Mouse (Mus musculus) hindbrain, embryonic 11.5 days (tissue): ENCODE results near the gene Apold1. TPM values are rescaled to one million over a fixed set of nuclear protein-coding genes. Genes with fewer than 3 reads are reported as not detected.
A peak's percentile ranks its signal among the peaks of the same experiment; 100 is the strongest.

Experiments
- ATAC-seq: fragments of 200-750 bp; cut with Nextera tagmentation; 2 replicates; pipeline ENCODE4 v1.8.0; 2017; ENCODE audit warnings: mild to moderate bottlenecking, moderate TSS enrichment, moderate library complexity; ENCODE audit not compliant: low FRiP score
- DNase-seq: peaks from one replicate; pipeline ENCODE4 v3.0.0-alpha.2; 2015; ENCODE audit warnings: low spot score
- H3K27ac ChIP-seq: fragments of 300-500 bp; sonication (generic); 2 replicates; pipeline ENCODE4 v1.5.1; 2014; ENCODE audit warnings: mild to moderate bottlenecking, low read depth, low read length
- H3K27me3 ChIP-seq: fragments of 300-500 bp; sonication (generic); 2 replicates; pipeline ENCODE4 v1.6.1; 2014; ENCODE audit warnings: mild to moderate bottlenecking, low read length, moderate library complexity, mixed read lengths; ENCODE audit not compliant: control insufficient read depth, insufficient read depth
- H3K36me3 ChIP-seq: fragments of 300-500 bp; sonication (generic); 2 replicates; pipeline ENCODE4 v1.6.1; 2014; ENCODE audit warnings: mild to moderate bottlenecking, low read length, moderate library complexity, mixed read lengths; ENCODE audit not compliant: control insufficient read depth, insufficient read depth
- H3K4me1 ChIP-seq: fragments of 300-500 bp; sonication (generic); replicated peaks from 2 replicates; pipeline ENCODE4 v1.6.1; 2014; ENCODE audit warnings: low read length, mixed read lengths; ENCODE audit not compliant: control insufficient read depth, insufficient read depth
- H3K4me2 ChIP-seq: fragments of 300-500 bp; sonication (generic); replicated peaks from 2 replicates; pipeline ENCODE4 v1.6.1; 2014; ENCODE audit warnings: mild to moderate bottlenecking, low read depth, low read length
- H3K4me3 ChIP-seq: fragments of 300-500 bp; sonication (generic); 2 replicates; pipeline ENCODE4 v1.5.1; 2014; ENCODE audit warnings: low read depth, low read length
- H3K9ac ChIP-seq: fragments of 300-500 bp; sonication (generic); 2 replicates; pipeline ENCODE4 v1.6.1; 2014; ENCODE audit warnings: low read depth, low read length
- H3K9me3 ChIP-seq: fragments of 300-500 bp; sonication (generic); 2 replicates; pipeline ENCODE4 v1.6.1; 2016; ENCODE audit warnings: low read length; ENCODE audit not compliant: control insufficient read depth
- WGBS: fragments of 180-500 bp; shearing (Covaris S2); extraction: QIAGEN DNeasy Blood & Tissue Kit; methylation state at CpG from one replicate; pipeline ENCODE4 v1.1.7; 2014; 5-methylcytosine and 5-hydroxymethylcytosine counted together
- polyA plus RNA-seq: library from polyadenylated mRNA; unstranded; fragments of >200 nt; fragmentation: Nextera tagmentation; extraction: Ambion mirVana; gene quantifications from 2 replicates; pipeline ENCODE4 v1.2.1, GENCODE M21; 2014

Apold1 gene
- polyA plus RNA-seq, 1 experiment from 2014 or later: 3.7 TPM

- ATAC-seq: no peak; the same call in 1 of the 2 replicates
- no peak overlapping the region for H3K4me2 ChIP-seq
- WGBS: 49% methylated on average over 13 of the region's 13 CpGs
- no peak overlapping the region for H3K27ac ChIP-seq
- peak; percentile 76 for DNase-seq
- H3K9ac ChIP-seq: no peak overlapping the region
- no peaks in the 10 kb centered on the region for H3K27me3 ChIP-seq
- H3K4me3 ChIP-seq: no peak overlapping the region
- no peaks in the 10 kb centered on the region for H3K4me1 ChIP-seq
- no peaks in the 10 kb centered on the region for H3K9me3 ChIP-seq
- no peaks in the 10 kb centered on the region for H3K36me3 ChIP-seq
Observed at GRCm38 (mm10) chr6:134947311-134948087, 34.0 kb upstream of the Apold1 start.

- 73% methylated on average over 11 of the region's 11 CpGs for WGBS
- Histone ChIP-seq H3K36me3 (no peaks in the 10 kb centered on the region), H3K4me2 (no peak overlapping the region), H3K4me1 (no peaks in the 10 kb centered on the region), H3K27me3 (no peaks in the 10 kb centered on the region), H3K4me3 (no peak overlapping the region), H3K27ac (no peak overlapping the region), H3K9me3 (no peaks in the 10 kb centered on the region), H3K9ac (no peak overlapping the region)
- ATAC-seq: no peak
- no peak for DNase-seq
Observed at GRCm38 (mm10) chr6:134948522-134949061, 32.9 kb upstream of the Apold1 start.

- ATAC-seq: no peak
- no peak for DNase-seq
- Histone ChIP-seq H3K36me3 (no peaks in the 10 kb centered on the region), H3K9ac (no peak overlapping the region), H3K27ac (no peak overlapping the region), H3K4me1 (no peaks in the 10 kb centered on the region), H3K4me2 (no peak overlapping the region), H3K27me3 (no peaks in the 10 kb centered on the region), H3K9me3 (no peaks in the 10 kb centered on the region), H3K4me3 (no peak overlapping the region)
- WGBS: 100% methylated on average over 3 of the region's 3 CpGs
Observed at GRCm38 (mm10) chr6:134949241-134949640, 32.3 kb upstream of the Apold1 start.

GRCm38 (mm10) chr6:134951364-134951763, 30.2 kb upstream of the Apold1 start:
- Histone ChIP-seq H3K36me3 (no peaks in the 10 kb centered on the region), H3K27ac (no peak overlapping the region), H3K9ac (no peak overlapping the region), H3K4me2 (no peak overlapping the region), H3K4me3 (no peak overlapping the region), H3K27me3 (no peaks in the 10 kb centered on the region), H3K9me3 (no peaks in the 10 kb centered on the region), H3K4me1 (no peaks in the 10 kb centered on the region)
- ATAC-seq (no peak), DNase-seq (no peak)
- 86% methylated on average over 5 of the region's 5 CpGs for WGBS

- WGBS: 66% methylated on average over 11 of the region's 11 CpGs
- DNase-seq (no peak), ATAC-seq (no peak)
- Histone ChIP-seq H3K9me3 (no peaks in the 10 kb centered on the region), H3K36me3 (no peaks in the 10 kb centered on the region), H3K4me3 (no peak overlapping the region), H3K27me3 (no peaks in the 10 kb centered on the region), H3K4me2 (no peak overlapping the region), H3K4me1 (no peaks in the 10 kb centered on the region), H3K9ac (no peak overlapping the region), H3K27ac (no peak overlapping the region)
Observed at GRCm38 (mm10) chr6:134953976-134954375, 27.5 kb upstream of the Apold1 start.

GRCm38 (mm10) chr6:134956388-134956787, 25.1 kb upstream of the Apold1 start:
- H3K4me1 ChIP-seq: 0 out of 2 replicates have a peak, but pooled peaks cover 3% of the 10 kb centered on the region
- no peak overlapping the region for H3K4me2 ChIP-seq
- H3K36me3 ChIP-seq: no peaks in the 10 kb centered on the region
- no peaks in the 10 kb centered on the region for H3K27me3 ChIP-seq
- no peak overlapping the region for H3K9ac ChIP-seq
- DNase-seq (no peak), ATAC-seq (no peak)
- no peak overlapping the region for H3K27ac ChIP-seq
- 85% methylated on average over 3 of the region's 4 CpGs for WGBS
- H3K9me3 ChIP-seq: no peaks in the 10 kb centered on the region
- H3K4me3 ChIP-seq: no peak overlapping the region

GRCm38 (mm10) chr6:134961286-134961685, 20.2 kb upstream of the Apold1 start:
- Histone ChIP-seq H3K4me3 (no peak overlapping the region), H3K9ac (no peak overlapping the region), H3K9me3 (no peaks in the 10 kb centered on the region), H3K4me1 (0 out of 2 replicates have a peak, but pooled peaks cover 3% of the 10 kb centered on the region), H3K27me3 (no peaks in the 10 kb centered on the region), H3K4me2 (no peak overlapping the region), H3K36me3 (no peaks in the 10 kb centered on the region), H3K27ac (no peak overlapping the region)
- ATAC-seq: no peak
- 56% methylated on average over 5 of the region's 5 CpGs for WGBS
- DNase-seq: no peak

- no peak overlapping the region for H3K4me3 ChIP-seq
- ATAC-seq (no peak), DNase-seq (no peak)
- 51% methylated on average over 9 of the region's 9 CpGs for WGBS
- H3K4me2 ChIP-seq: no peak overlapping the region
- H3K36me3 ChIP-seq: no peaks in the 10 kb centered on the region
- peak overlapping the region; percentile 4; the same call in 1 of the 2 replicates for H3K27ac ChIP-seq
- H3K9ac ChIP-seq: no peak overlapping the region
- H3K27me3 ChIP-seq: no peaks in the 10 kb centered on the region
- H3K4me1 ChIP-seq: 0 out of 2 replicates have a peak, but pooled peaks cover 3% of the 10 kb centered on the region
- H3K9me3 ChIP-seq: no peaks in the 10 kb centered on the region
Observed at GRCm38 (mm10) chr6:134961858-134962517, 19.5 kb upstream of the Apold1 start.
